Mouse (Mus musculus) heart, postnatal 0 days (tissue): ENCODE measurements around the gene Phldb1. TPM values are rescaled to one million over a fixed set of nuclear protein-coding genes. Genes with fewer than 3 reads are reported as not detected.

ENCODE experiments used
- ATAC-seq: fragments of 200-750 bp; cut with Nextera tagmentation; 2 replicates; pipeline ENCODE4 v1.8.0; 2017; ENCODE audit warnings: low read depth, moderate number of reproducible peaks, moderate library complexity; ENCODE audit not compliant: insufficient read depth
- DNase-seq: peaks from one replicate; pipeline ENCODE4 v3.0.0-alpha.2; 2016; ENCODE audit warnings: low spot score
- H3K27ac ChIP-seq: fragments of 300-500 bp; sonication (generic); 2 replicates; pipeline ENCODE4 v1.5.1; 2014; ENCODE audit warnings: low read depth, mild to moderate bottlenecking
- H3K27me3 ChIP-seq: fragments of 300-500 bp; sonication (generic); 2 replicates; pipeline ENCODE4 v1.6.1; 2014; ENCODE audit warnings: low read length, mixed read lengths; ENCODE audit not compliant: control insufficient read depth, insufficient read depth
- H3K36me3 ChIP-seq: fragments of 300-500 bp; sonication (generic); replicated peaks from 2 replicates; pipeline ENCODE4 v1.6.1; 2014; ENCODE audit warnings: low read length, mixed read lengths; ENCODE audit not compliant: control insufficient read depth, insufficient read depth
- H3K4me1 ChIP-seq: fragments of 300-500 bp; sonication (generic); 2 replicates; pipeline ENCODE4 v1.6.1; 2014; ENCODE audit warnings: antibody characterized with exemption; ENCODE audit not compliant: control insufficient read depth, insufficient read depth
- H3K4me2 ChIP-seq: fragments of 300-500 bp; sonication (generic); 2 replicates; pipeline ENCODE4 v1.6.1; 2014; ENCODE audit warnings: low read depth, mild to moderate bottlenecking, low read length, moderate library complexity
- H3K4me3 ChIP-seq: fragments of 300-500 bp; sonication (generic); 2 replicates; pipeline ENCODE4 v1.5.1; 2014; ENCODE audit warnings: low read depth, low read length
- H3K9ac ChIP-seq: fragments of 300-500 bp; sonication (generic); replicated peaks from 2 replicates; pipeline ENCODE4 v1.6.1; 2014; ENCODE audit warnings: low read depth, low read length, mixed read lengths
- H3K9me3 ChIP-seq: fragments of 300-500 bp; sonication (generic); replicated peaks from 2 replicates; pipeline ENCODE4 v1.6.1; 2016; ENCODE audit warnings: low read length; ENCODE audit not compliant: control insufficient read depth
- CTCF ChIP-seq: IDR thresholded peaks from 2 replicates; pipeline ENCODE4 v1.5.1; 2016; ENCODE audit warnings: antibody characterized with exemption, control low read depth, low read depth
- EP300 ChIP-seq: IDR thresholded peaks from 2 replicates; pipeline ENCODE4 v1.6.1; 2016; ENCODE audit warnings: antibody characterized with exemption, low read depth
- WGBS: fragments of 180-500 bp; shearing (Covaris S2); extraction: QIAGEN DNeasy Blood & Tissue Kit; methylation state at CpG from one replicate; pipeline ENCODE4 v1.1.7; 2014; 5-methylcytosine and 5-hydroxymethylcytosine counted together
- polyA plus RNA-seq: library from polyadenylated mRNA; unstranded; fragments of >200 nt; fragmentation: Nextera tagmentation; extraction: Ambion mirVana; gene quantifications from 2 replicates; pipeline ENCODE4 v1.2.1, GENCODE M21; 2015
- total RNA-seq: library from RNA; depleted of rRNA; stranded (reverse); fragments of >200 nt; gene quantifications from 2 replicates; pipeline ENCODE4 v1.2.3, GENCODE M21; 2014; ENCODE audit warnings: low replicate concordance

Gene Phldb1
- total and polyA plus RNA-seq, 2 experiments from 2014 or later: 28.0 to 138 TPM

DNA sequence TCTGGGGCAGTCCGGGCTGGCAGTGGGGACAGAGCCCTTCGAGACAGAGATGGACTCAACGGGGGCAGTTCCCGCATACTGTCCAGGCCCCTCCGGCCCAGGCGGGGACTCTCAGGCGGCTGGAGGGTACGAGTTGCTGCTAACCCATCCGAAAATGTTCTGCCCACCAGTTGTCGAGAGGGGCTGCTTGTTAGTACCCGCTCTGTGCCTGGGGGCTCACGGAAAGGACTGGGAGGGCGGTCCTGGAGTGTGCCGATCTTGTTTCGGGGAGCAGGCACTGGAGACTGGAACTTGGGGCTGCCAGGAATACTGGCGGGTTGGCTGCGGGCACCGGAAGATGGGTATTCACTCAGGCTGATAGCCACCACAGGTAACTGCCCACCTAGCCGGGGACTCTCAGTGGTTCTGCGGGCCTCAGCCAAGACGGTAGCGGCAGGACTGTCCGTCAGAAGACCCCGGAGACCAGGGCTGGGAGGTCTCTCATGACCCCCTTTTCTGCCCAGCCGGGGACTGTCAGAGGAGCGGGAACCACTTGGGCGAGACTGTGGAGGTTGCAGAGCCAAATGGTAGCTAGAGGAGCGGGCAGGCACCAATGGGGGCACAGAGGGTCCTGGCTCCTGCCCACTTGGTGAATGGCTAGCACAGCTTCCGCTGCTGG lies 19.2 kb downstream of the Phldb1 start:
- WGBS: 93% methylated on average over 29 of the region's 29 CpGs
- H3K4me1 ChIP-seq: peaks cover 37% of the 10 kb centered on the region
- H3K27ac ChIP-seq: no peak overlapping the region
- peaks cover 73% of the 10 kb centered on the region for H3K36me3 ChIP-seq
- no peak overlapping the region for H3K9ac ChIP-seq
- DNase-seq (no peak), ATAC-seq (no peak)
- no peak overlapping the region for H3K4me2 ChIP-seq
- no peak for TF ChIP-seq CTCF
- TF ChIP-seq EP300: no peak
- H3K9me3 ChIP-seq: no peaks in the 10 kb centered on the region
- H3K4me3 ChIP-seq: no peak overlapping the region
- H3K27me3 ChIP-seq: no peaks in the 10 kb centered on the region

- Histone ChIP-seq H3K9me3 (no peaks in the 10 kb centered on the region), H3K4me1 (peaks cover 31% of the 10 kb centered on the region), H3K4me3 (no peak overlapping the region), H3K9ac (no peak overlapping the region), H3K27ac (no peak overlapping the region), H3K27me3 (no peaks in the 10 kb centered on the region), H3K4me2 (no peak overlapping the region), H3K36me3 (peaks cover 79% of the 10 kb centered on the region)
- WGBS: 86% methylated on average over 17 of the region's 17 CpGs
- ATAC-seq (no peak), DNase-seq (no peak)
- no peak for TF ChIP-seq CTCF
- TF ChIP-seq EP300: no peak
Observed at GRCm38 (mm10) chr9:44715109-44715508, 19.9 kb downstream of the Phldb1 start.

GRCm38 (mm10) chr9:44713574-44713973 lies 21.4 kb downstream of the Phldb1 start:
- no peak overlapping the region for H3K4me2 ChIP-seq
- 46% methylated on average over 2 of the region's 2 CpGs for WGBS
- no peak overlapping the region for H3K4me3 ChIP-seq
- no peak overlapping the region for H3K27ac ChIP-seq
- no peak for DNase-seq
- H3K36me3 ChIP-seq: peaks cover 83% of the 10 kb centered on the region
- H3K4me1 ChIP-seq: peaks cover 21% of the 10 kb centered on the region
- no peaks in the 10 kb centered on the region for H3K9me3 ChIP-seq
- TF ChIP-seq CTCF (no peak), EP300 (no peak)
- ATAC-seq: no peak
- no peaks in the 10 kb centered on the region for H3K27me3 ChIP-seq
- H3K9ac ChIP-seq: no peak overlapping the region

GRCm38 (mm10) chr9:44713080-44713479 lies 21.9 kb downstream of the Phldb1 start:
- H3K27ac ChIP-seq: no peak overlapping the region
- ATAC-seq (no peak), DNase-seq (no peak)
- TF ChIP-seq CTCF (no peak), EP300 (no peak)
- H3K9me3 ChIP-seq: no peaks in the 10 kb centered on the region
- H3K4me1 ChIP-seq: peaks cover 17% of the 10 kb centered on the region
- no peaks in the 10 kb centered on the region for H3K27me3 ChIP-seq
- H3K4me2 ChIP-seq: no peak overlapping the region
- H3K4me3 ChIP-seq: no peak overlapping the region
- peaks cover 80% of the 10 kb centered on the region for H3K36me3 ChIP-seq
- WGBS: 80% methylated on average over 6 of the region's 6 CpGs
- no peak overlapping the region for H3K9ac ChIP-seq

- Histone ChIP-seq H3K9ac (no peak overlapping the region), H3K4me2 (no peak overlapping the region), H3K27me3 (no peaks in the 10 kb centered on the region), H3K4me1 (peaks cover 5% of the 10 kb centered on the region; the same call in 1 of the 2 replicates), H3K27ac (no peak overlapping the region), H3K4me3 (no peak overlapping the region), H3K36me3 (peaks cover 78% of the 10 kb centered on the region), H3K9me3 (no peaks in the 10 kb centered on the region)
- ATAC-seq (no peak), DNase-seq (no peak)
- TF ChIP-seq CTCF (no peak), EP300 (no peak)
- WGBS: 69% methylated on average over 17 of the region's 17 CpGs
Observed at GRCm38 (mm10) chr9:44711602-44712001, 23.4 kb downstream of the Phldb1 start.

DNA sequence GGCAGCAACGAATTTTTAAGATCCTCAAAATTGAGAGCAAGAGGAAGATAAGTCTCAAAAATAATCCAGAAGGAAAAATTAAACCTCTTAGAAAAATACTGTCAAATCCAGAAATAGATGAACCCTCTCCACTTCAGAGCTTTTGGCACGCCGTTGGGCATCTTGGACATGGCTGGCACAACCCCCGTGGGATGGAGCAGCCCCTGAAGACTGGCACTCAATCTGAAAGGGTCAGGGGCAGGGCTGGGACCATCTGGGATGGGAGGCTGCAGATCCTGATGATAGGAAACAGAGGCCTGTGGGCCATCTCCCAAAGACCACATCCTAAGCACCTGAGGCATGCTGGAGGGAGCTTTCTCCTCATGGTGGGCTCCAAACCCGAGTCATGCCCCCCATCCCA lies 24.8 kb downstream of the Phldb1 start:
- Histone ChIP-seq H3K27me3 (no peaks in the 10 kb centered on the region), H3K27ac (no peak overlapping the region), H3K4me3 (no peak overlapping the region), H3K4me1 (peaks cover 5% of the 10 kb centered on the region; the same call in 1 of the 2 replicates), H3K9ac (no peak overlapping the region), H3K36me3 (peaks cover 78% of the 10 kb centered on the region), H3K4me2 (no peak overlapping the region), H3K9me3 (no peaks in the 10 kb centered on the region)
- WGBS: 60% methylated on average over 5 of the region's 5 CpGs
- TF ChIP-seq CTCF (no peak), EP300 (no peak)
- DNase-seq: no peak
- ATAC-seq: no peak
